Mouse (Mus musculus) erythroblast, embryonic 14.5 days (primary cell): ENCODE results near the gene Ppp3r2.

Source experiments
- GATA1 ChIP-seq: IDR thresholded peaks from 2 replicates; pipeline ENCODE4 v1.6.1; 2012; ENCODE audit warnings: low read length, inconsistent platforms, mixed read lengths
- TAL1 ChIP-seq: IDR thresholded peaks from 3 replicates; pipeline ENCODE4 v1.6.1; 2012; ENCODE audit warnings: low read length, inconsistent platforms, mixed read lengths

DNA sequence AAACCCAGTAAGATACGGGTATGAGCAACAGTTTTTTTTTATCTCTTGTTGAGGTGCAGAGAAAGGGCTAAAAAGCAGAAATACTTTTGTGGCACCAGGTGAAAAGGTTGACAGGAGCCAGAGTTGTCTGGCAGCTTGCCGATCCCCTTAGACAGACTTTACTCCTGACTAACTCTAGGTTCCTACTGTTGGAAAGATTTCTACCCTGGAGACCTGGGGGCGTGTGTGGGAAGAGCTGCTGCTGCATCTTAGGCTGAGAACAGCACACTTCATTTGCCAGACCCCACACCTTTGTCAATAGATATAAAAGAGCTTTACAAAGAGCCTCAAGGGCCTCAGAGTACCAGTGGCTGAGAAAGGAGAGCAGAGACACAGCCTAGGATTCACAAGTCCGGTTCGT is 17.0 kb downstream of the Ppp3r2 start:
- TF ChIP-seq TAL1 (no peak), GATA1 (no peak)
